Mouse (Mus musculus): ENCODE results near the gene Muc2.

GRCm38 (mm10) chr7:141660346-141660745 lies 29.8 kb upstream of the Muc2 start:
- TF ChIP-seq CTCF (IDR thresholded peaks at IDR 0.05; ENCODE audit: extremely low read depth, insufficient read depth, insufficient read length, insufficient replicate concordance) (no peak), POLR2A (IDR thresholded peaks at IDR 0.05; ENCODE audit: low read depth, low read length) (no peak)

Measured in spleen, adult 2 months (tissue).